In the genomic region with DNA sequence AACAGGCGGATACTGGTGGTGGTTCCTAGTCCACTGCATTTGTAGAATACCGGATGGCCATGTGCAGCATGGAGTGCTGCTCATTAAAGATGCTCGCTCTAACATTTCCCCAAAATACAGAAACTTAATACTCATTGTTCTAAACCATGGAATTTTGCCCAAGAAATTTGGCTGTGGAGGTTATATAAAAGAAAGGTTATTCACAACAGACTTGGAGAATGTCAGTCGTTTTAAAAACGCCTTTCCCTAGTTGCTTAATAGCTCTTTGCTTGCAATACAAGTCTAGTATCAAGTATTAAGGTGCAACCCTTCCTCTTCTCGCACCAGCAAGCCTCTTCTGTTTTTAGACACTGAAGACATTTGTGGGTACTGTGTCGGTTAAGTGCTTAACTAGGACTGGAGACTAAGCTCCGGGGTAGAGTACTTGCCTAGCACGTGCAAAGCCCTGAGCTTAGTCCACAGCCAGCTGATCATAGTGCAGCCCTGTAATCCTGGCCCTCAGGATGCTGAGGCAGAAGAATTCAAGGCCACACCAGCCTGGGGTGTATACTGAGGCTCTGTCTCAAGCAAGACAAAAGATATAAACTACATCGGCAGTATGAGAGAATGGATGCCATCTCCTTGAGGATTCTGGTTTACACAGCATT, we compare ENCODE assay signal across 23 mouse cellular contexts. TPM values are rescaled to one million over a fixed set of nuclear protein-coding genes. Genes with fewer than 3 reads are reported as not detected.
DNase-seq lines count a peak whose midpoint lies in the region; ATAC-seq and TF ChIP-seq lines count a peak whose summit lies in the region.
"Had no signal": no experiment of that assay in that cellular context is flagged by ENCODE, and none has a peak within 500 bp of the region (broad histone marks: within the 10 kb centered on the region; RNA-seq: fewer than 3 reads in every experiment).

No protein-coding gene starts in this region.

- H3K27ac ChIP-seq in hindbrain, embryonic 13.5 days: peak overlapping the region; percentile 2
- no peak overlapping the region for H3K27ac ChIP-seq in hindbrain, embryonic 12.5 days
- peak overlapping the region; percentile 67; the same call in 1 of the 2 replicates for H3K27ac ChIP-seq in layer of hippocampus, adult 2 months
- H3K27ac ChIP-seq: forebrain, embryonic 12.5 days; hindbrain, embryonic 14.5 days; liver, embryonic 12.5 days; macrophage; midbrain, embryonic 12.5 days; neural tube, embryonic 12.5 days had no signal

- no peak for TF ChIP-seq CTCF in layer of hippocampus, adult 2 months (conservative IDR thresholded peaks at IDR 0.05)
- TF ChIP-seq CTCF in brain, embryonic 14.5 days (IDR thresholded peaks at IDR 0.05; ENCODE audit: borderline replicate concordance, extremely low read depth, insufficient read depth, insufficient read length): no peak

- 0 out of 2 replicates have a peak overlapping the region, but pooled peaks have one; percentile 40 for H3K9ac ChIP-seq in hindbrain, embryonic 13.5 days
- H3K9ac ChIP-seq in hindbrain, embryonic 12.5 days: no peak overlapping the region
- H3K9ac ChIP-seq: forebrain, embryonic 12.5 days; hindbrain, embryonic 14.5 days; liver, embryonic 12.5 days; lung, embryonic 14.5 days; midbrain, embryonic 12.5 days; neural tube, embryonic 12.5 days had no signal

- 90% methylated on average over 10 of the region's 10 CpGs for WGBS in hindbrain, embryonic 13.5 days
- WGBS in hindbrain, embryonic 12.5 days: 90% methylated on average over 10 of the region's 10 CpGs

- TF ChIP-seq POLR2A in brain, embryonic 14.5 days (IDR thresholded peaks at IDR 0.05; ENCODE audit: borderline replicate concordance, extremely low read depth, insufficient read depth, insufficient read length, poor library complexity, severe bottlenecking): no peak

- H3K4me1 ChIP-seq in hindbrain, embryonic 13.5 days (replicated peaks): peaks cover 2% of the 10 kb centered on the region; the same call in 1 of the 2 replicates
- H3K4me1 ChIP-seq in hindbrain, embryonic 12.5 days: no peaks in the 10 kb centered on the region
- H3K4me1 ChIP-seq: forebrain, embryonic 12.5 days; liver, embryonic 12.5 days; midbrain, embryonic 12.5 days; neural tube, embryonic 12.5 days had no signal

- H3K4me3 ChIP-seq in hindbrain, embryonic 13.5 days: no peak overlapping the region
- H3K4me3 ChIP-seq in hindbrain, embryonic 12.5 days: no peak overlapping the region
- H3K4me3 ChIP-seq in layer of hippocampus, adult 2 months: no peak overlapping the region
- H3K4me3 ChIP-seq: forebrain, embryonic 12.5 days; liver, embryonic 12.5 days; midbrain, embryonic 12.5 days; neural tube, embryonic 12.5 days had no signal

- no peak for DNase-seq in layer of hippocampus, adult 2 months (ENCODE audit: low spot score in 2 of 2)
- no peak for DNase-seq in layer of hippocampus, adult 18-20 months (ENCODE audit: low spot score in 2 of 2)
- peak; percentile 35 for DNase-seq in Muller cell, postnatal 12 days (ENCODE audit: inconsistent ontology term)
- DNase-seq in brain, embryonic 14.5 days (ENCODE audit: low read depth): peak; percentile 13
- DNase-seq in urinary bladder, postnatal 4 days (ENCODE audit: low spot score in 2 of 2): no peak
- DNase-seq: adrenal gland, postnatal 25 days; cerebellum, adult 18-20 months; cerebellum, postnatal 25 days; gastrocnemius, postnatal 36 days; heart, postnatal 14 days; lung, embryonic 14.5 days; right cerebral cortex, postnatal 4 days; thymus, postnatal 36 days had no signal

- no peak for ATAC-seq in hindbrain, embryonic 13.5 days (ENCODE audit: low FRiP score)
- ATAC-seq in hindbrain, embryonic 12.5 days (ENCODE audit: low FRiP score): no peak
- ATAC-seq: liver, embryonic 12.5 days; Patski had no signal

- H3K27me3 ChIP-seq in hindbrain, embryonic 13.5 days: no peaks in the 10 kb centered on the region
- H3K27me3 ChIP-seq in hindbrain, embryonic 12.5 days: no peaks in the 10 kb centered on the region
- H3K27me3 ChIP-seq: forebrain, embryonic 12.5 days; liver, embryonic 12.5 days; midbrain, embryonic 12.5 days; neural tube, embryonic 12.5 days; Patski had no signal

- no peak overlapping the region for H3K4me2 ChIP-seq in hindbrain, embryonic 13.5 days
- H3K4me2 ChIP-seq in hindbrain, embryonic 12.5 days (replicated peaks): no peak overlapping the region
- H3K4me2 ChIP-seq: forebrain, embryonic 12.5 days; heart, embryonic 11.5 days; hindbrain, embryonic 14.5 days; liver, embryonic 12.5 days; lung, embryonic 14.5 days; midbrain, embryonic 12.5 days; neural tube, embryonic 12.5 days had no signal

- H3K36me3 ChIP-seq in hindbrain, embryonic 13.5 days: no peaks in the 10 kb centered on the region
- no peaks in the 10 kb centered on the region for H3K36me3 ChIP-seq in hindbrain, embryonic 12.5 days
- H3K36me3 ChIP-seq: forebrain, embryonic 12.5 days; liver, embryonic 12.5 days; midbrain, embryonic 12.5 days; neural tube, embryonic 12.5 days had no signal

- H3K9me3 ChIP-seq in hindbrain, embryonic 13.5 days: no peaks in the 10 kb centered on the region
- no peaks in the 10 kb centered on the region for H3K9me3 ChIP-seq in hindbrain, embryonic 12.5 days (replicated peaks)
- H3K9me3 ChIP-seq: forebrain, embryonic 12.5 days; liver, embryonic 12.5 days; midbrain, embryonic 12.5 days; neural tube, embryonic 12.5 days had no signal

RNA-seq across cellular contexts. Expression of a gene that starts 42.0 kb away (rescaled TPM):
- 27.0 and 30.2 TPM in 2 replicates for polyA plus RNA-seq in hindbrain, embryonic 13.5 days (2015; fragmentation: Nextera tagmentation; extraction: Ambion mirVana)
- polyA plus RNA-seq in hindbrain, embryonic 12.5 days (2016; fragmentation: Nextera tagmentation; extraction: Ambion mirVana): 26.8 and 30.9 TPM in 2 replicates
- total RNA-seq in layer of hippocampus, adult 2 months (2021): 10 to 100 TPM; 47.5 to 52.1 TPM
- total RNA-seq in layer of hippocampus, adult 18-20 months (2021): 10 to 100 TPM; 38.5 to 40.8 TPM
- polyA plus RNA-seq in brain, embryonic 14.5 days (2012; rRNA removed): 21.5 and 25.4 TPM in 2 replicates

RNA-seq across cellular contexts. Expression of a gene that starts 42.7 kb away (rescaled TPM):
- polyA plus RNA-seq in hindbrain, embryonic 13.5 days (2015; fragmentation: Nextera tagmentation; extraction: Ambion mirVana): 247 and 248 TPM in 2 replicates
- polyA plus RNA-seq in hindbrain, embryonic 12.5 days (2016; fragmentation: Nextera tagmentation; extraction: Ambion mirVana): 280 and 291 TPM in 2 replicates
- 100 to 1,000 TPM; 163 to 170 TPM for total RNA-seq in layer of hippocampus, adult 2 months (2021)
- 100 to 1,000 TPM; 162 to 182 TPM for total RNA-seq in layer of hippocampus, adult 18-20 months (2021)
- 82.1 and 94.9 TPM in 2 replicates for polyA plus RNA-seq in brain, embryonic 14.5 days (2012; rRNA removed)

Comparison
In these comparisons a context has a peak if more than half of its experiments do, and no peak if none do; other contexts are left out.
1. DNase-seq: peak in Muller cell, postnatal 12 days (single experiment) and brain, embryonic 14.5 days (single experiment); none in layer of hippocampus, adult 2 months (0 of 2), layer of hippocampus, adult 18-20 months (0 of 2) and urinary bladder, postnatal 4 days (0 of 2).